Mouse (Mus musculus): ENCODE data around the gene Rnft2.

- TF ChIP-seq EP300 (IDR thresholded peaks at IDR 0.05; ENCODE audit: low read depth) = no peak
- TF ChIP-seq CTCF (IDR thresholded peaks at IDR 0.05; ENCODE audit: low read depth) = no peak
Observed at GRCm38 (mm10) chr5:118205852-118206251, 39.1 kb downstream of the Rnft2 start.
